Mouse (Mus musculus) effector memory CD4-positive, alpha-beta T cell, adult 7 months (primary cell): ENCODE data around the gene Gm21828. TPM values are rescaled to one million over a fixed set of nuclear protein-coding genes. Genes with fewer than 3 reads are reported as not detected.

ENCODE experiments used
- polyA plus RNA-seq: library from polyadenylated mRNA; unstranded; fragments of 100-300 nt; shearing (Covaris generic); gene quantifications from one replicate; pipeline ENCODE4 v1.2.1, GENCODE M21; 2017

The Gm21828 gene
- polyA plus RNA-seq: not detected

DNA sequence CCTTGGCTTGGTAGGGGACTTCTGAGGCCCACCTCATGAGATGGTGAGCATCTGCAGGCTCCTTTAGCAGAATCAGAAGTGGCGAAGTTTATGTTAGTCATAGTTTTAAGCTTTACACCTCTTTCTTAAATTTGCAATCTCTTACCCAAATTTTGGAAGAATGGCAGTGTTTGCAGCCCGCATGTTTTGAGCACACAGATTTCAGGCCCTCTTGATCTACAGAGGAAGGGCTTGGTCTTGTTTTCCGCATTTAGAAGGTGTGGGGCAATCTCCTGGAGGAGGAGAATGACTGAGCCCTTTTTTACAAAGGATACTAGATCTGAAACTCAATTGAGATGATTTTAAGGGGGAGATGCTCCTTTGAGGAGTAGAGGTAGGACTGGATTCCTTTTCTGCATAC is at the start of gene Gm21828:
TSS of gene Gm21828 (minus strand) at position 101 of the 400 bp plus-strand sequence.

DNA sequence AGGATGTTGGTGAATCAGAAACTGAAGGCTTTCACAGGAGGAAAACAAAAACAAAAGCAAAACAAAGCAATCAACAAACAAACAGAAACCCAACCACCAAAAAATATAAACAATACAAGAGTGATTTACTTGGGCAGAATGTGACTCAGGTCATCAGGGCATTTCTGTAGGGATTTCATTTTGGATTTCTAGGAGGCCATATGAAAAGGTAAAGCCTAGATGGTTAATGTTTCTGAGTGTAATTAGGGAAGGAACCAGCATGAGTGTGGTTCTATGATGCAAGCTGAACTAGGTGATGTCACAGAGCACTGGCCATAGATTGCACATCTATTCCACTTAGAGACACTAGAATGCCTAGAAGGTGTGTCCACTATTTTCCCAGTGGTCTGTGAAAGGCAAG is 28.4 kb upstream of the Gm21828 start, which contains the start of the genes Gm21440 and Gm21454:
TSS of gene Gm21440 (plus strand) at position 301 of the 400 bp plus-strand sequence.
TSS of gene Gm21454 (plus strand) at position 352 of the 400 bp plus-strand sequence.

Other genes starting within 250 kb of the Gm21828 start
- not detected for gene Gm20807, start 181.0 kb downstream of the Gm21828 start, polyA plus RNA-seq
- not detected for gene Gm21891, start 90.4 kb downstream of the Gm21828 start, polyA plus RNA-seq
- gene Gm21425, start 62.0 kb downstream of the Gm21828 start, polyA plus RNA-seq: not detected
- gene Gm21440, start 28.5 kb upstream of the Gm21828 start, polyA plus RNA-seq: not detected
- gene Gm21454, start 28.5 kb upstream of the Gm21828 start, polyA plus RNA-seq: not detected
- gene Gm21725, start 125.1 kb upstream of the Gm21828 start, polyA plus RNA-seq: not detected
- not detected for gene Gm21866, start 241.7 kb upstream of the Gm21828 start, polyA plus RNA-seq